Mouse (Mus musculus) skeletal muscle tissue, adult 2 months (tissue): ENCODE data around the gene Zbtb43.

Source experiments
- DNase-seq: peaks from one replicate; pipeline ENCODE4 v3.0.0-alpha.2; 2012; ENCODE audit warnings: low read depth, low spot score

The Zbtb43 gene

DNA sequence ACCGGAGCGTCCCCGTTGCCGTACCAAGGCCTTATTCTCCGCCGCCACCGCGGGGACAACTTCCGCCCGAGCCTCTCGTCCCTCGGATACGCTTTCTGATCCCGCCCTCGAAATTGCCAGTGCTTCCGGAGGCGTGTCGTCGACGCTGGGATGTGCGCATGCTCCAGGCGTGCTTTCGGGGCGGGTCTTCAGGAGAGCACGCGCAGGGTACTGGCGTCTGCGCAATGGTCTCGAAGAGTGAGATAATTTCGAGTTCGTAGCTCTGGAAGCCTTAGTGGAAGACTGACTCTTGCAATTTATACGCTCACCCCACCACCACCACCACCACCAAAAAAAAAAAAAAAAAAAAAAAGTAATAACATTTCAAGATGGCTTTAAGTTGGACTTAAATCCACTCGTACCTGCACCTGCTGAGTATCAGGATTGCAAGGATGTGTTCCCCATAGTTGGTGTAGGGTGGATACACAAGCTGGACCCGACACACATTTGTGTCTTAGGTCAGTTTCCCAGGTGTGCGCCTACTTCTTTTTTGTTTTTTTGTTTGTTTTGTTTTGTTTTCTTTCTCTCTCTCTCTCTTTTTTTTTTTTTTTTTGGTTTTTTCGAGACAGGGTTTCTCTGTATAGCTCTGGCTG lies at the start of gene Zbtb43:
Zbtb43 (minus strand) TSS at position 94 of the 632 bp plus-strand sequence.
- peak; percentile 96 for DNase-seq

DNA sequence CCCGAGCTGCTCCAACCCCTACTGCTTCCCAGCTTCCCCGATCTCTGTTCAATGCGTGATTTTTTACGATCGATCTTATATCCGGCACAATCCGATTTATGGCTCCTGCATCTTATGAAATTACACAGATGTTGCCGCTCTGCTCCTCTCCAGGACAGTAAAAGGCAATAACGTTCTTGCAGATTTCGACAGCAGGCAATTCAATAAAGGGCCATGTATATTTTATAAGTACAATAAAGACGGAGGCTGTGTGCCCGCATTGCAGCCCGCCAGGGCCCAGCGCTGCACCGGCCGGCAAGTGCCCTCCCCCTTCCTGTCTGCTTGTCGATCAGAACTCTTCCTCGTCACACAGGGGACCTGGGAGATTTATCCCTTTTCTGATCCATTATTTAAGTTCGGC lies 47.5 kb upstream of the Zbtb43 start:
- no peak for DNase-seq

DNA sequence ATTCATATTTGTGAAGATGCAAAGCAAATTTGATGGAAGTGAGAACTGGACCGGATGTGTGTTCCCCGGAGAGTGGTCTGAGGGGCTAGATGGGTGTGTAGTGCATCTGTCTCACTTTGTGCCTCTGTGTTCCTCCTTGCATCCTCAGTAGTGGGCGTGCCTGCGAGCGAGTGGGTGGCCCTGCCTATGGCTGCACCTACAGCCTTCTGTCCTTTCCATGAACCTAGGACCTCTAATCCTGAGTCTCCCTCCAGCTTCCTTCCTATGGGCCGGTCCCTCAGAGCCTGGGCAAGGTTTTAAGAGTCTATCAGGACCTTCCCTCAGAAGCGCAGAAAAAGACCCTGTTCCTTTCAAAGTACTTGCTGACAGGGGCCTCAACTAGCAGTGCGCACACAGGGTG lies 47.1 kb upstream of the Zbtb43 start:
- no peak for DNase-seq

DNA sequence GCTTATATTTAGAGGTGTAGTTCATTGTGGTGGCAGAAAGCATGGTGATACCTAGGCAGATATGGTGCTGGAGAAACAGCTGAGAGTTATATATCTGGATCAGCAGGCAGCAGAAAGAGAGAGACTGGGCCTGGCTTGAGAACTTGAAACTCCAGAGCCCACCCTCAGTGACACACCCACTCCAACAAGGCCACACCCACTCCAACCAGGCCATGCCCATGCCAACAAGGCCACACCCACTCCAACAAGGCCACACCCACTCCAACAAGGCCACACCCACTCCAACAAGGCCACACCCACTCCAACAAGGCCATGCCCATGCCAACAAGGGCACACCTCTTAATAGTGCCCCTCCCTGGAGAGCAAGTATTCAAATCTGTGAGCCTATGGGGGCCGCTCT lies 42.4 kb upstream of the Zbtb43 start:
- no peak for DNase-seq

DNA sequence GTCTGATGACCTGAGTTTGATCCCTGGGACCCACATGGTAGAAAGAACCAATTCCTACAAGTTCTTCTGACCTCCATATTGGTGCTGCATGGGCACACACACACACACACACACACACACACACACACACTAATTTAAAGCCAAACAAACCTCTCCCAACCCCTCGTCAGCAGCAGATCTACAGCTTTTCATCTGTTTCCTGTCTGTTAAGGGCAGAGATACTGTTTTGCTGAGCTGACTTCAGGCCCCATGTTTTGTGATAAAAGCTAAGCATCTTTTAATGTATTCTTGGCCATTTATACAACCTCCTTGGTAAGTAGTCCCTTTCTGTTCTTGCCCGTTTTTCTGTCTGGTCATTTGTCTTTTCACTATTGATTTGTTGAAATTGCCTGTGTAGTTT lies 34.2 kb upstream of the Zbtb43 start:
- no peak for DNase-seq

DNA sequence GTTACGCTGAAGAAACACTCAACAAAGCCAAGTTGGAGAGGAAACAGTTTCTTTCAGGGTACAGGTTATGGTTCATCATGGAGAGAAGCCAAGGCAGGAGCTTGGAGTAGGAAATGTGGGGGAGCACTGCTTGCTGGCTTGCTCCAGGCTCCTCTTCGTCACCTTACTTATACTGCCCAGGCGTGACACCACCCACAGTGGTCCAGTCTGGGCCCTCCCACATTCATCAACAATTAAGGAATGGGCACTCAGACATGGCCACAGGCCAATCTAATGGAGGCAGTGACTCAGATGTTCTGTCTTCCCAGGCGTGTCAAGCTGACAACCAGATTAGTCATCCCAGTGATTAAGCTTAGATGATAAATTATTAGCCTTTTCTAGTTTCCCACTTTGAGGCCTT lies 29.9 kb upstream of the Zbtb43 start:
- no peak for DNase-seq

DNA sequence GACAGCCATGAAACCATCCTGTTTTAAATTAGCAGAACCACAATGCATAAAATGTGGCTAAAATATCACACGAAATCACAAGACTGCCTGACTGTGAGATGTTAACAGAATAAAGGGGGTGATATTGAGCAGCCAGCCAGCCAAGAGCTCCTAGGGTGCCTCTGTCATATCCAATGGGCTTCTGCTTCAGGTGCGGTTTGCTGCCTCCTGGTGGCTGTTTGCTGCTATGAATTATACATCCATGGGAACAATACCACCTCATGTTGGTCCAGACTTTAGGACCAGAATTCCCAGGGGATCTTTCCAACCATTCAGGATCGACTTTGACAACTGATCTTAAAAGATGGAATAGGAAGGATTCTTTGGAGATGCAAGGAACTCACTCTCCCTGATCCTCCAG lies 27.3 kb upstream of the Zbtb43 start:
- no peak for DNase-seq

DNA sequence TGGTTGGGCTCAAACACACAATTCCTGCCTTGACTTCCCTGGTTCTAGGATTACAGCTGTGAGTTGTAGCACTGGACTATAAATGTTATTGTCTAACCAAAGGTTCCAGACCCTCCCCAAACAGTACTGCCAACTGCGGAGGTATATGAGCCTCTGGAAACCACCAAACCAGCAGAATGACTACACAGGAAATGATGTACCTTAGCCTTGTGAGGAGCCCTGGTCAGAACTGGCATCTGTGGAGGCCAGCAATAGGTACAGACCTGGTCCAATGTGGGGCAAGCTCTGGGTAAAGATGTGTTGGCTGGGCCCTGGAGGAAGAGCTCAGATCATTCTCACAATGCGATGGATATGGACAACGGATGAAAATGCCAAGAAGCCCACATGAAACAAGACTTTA lies 23.7 kb upstream of the Zbtb43 start:
- no peak for DNase-seq

DNA sequence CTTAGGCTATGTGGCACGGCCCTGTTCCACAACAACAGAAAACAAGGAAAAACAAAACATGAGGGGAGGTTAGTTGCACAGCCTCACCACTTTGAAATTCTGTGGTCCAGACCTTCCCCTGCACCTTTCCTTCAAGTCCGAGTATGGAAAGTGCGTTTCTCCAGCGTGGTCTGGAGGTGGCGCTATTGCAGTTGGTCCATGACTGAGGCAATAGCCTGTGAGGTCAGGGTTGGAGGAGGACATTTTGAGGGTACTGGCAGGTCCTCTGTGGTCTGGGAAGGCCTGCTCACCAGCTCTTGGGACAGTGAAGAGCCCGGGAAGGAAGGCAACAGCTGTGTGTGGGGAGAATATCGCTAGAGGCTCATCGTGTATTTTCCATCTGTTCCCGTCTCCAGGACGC lies 21.2 kb upstream of the Zbtb43 start:
- no peak for DNase-seq

DNA sequence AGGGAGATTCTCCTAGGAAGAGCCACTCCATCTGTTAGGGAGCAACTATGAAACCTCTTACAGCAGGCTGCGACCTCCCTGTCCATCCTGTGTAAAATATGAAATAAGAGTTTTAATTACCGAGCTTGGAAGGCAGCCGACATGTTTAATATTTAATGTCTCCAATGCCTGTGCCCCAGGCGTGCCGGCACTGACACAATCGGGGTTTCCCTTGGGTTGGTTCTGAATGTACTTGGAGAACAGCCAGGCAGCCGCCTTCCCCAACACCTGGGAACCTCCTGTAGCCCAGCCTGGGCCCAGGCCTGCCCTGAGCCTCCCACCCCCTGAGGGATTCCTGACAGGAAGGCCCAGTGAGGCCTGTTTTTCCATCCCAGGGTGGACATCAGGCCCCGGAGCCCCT lies 19.0 kb upstream of the Zbtb43 start:
- no peak for DNase-seq

DNA sequence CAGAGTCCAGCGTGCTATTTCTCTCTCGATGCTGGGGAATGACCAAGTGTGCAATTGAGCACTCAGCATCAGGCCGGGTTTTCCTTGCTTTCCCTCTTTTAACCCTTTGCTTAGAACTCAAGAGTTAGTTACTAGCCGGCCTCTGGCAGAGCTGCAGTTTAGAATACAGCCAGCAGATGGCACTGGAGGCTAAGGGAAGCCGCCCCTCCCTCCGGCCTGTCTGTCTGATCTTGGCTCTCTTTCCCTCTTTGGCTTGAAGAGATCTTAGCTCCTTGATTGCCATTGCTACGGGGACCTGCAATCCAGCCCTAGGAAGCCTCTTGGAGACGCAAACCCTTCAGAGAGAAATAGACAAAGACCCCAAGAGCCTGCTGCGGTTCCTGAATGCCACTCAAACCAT lies 18.5 kb upstream of the Zbtb43 start:
- DNase-seq, result peak; percentile 26

DNA sequence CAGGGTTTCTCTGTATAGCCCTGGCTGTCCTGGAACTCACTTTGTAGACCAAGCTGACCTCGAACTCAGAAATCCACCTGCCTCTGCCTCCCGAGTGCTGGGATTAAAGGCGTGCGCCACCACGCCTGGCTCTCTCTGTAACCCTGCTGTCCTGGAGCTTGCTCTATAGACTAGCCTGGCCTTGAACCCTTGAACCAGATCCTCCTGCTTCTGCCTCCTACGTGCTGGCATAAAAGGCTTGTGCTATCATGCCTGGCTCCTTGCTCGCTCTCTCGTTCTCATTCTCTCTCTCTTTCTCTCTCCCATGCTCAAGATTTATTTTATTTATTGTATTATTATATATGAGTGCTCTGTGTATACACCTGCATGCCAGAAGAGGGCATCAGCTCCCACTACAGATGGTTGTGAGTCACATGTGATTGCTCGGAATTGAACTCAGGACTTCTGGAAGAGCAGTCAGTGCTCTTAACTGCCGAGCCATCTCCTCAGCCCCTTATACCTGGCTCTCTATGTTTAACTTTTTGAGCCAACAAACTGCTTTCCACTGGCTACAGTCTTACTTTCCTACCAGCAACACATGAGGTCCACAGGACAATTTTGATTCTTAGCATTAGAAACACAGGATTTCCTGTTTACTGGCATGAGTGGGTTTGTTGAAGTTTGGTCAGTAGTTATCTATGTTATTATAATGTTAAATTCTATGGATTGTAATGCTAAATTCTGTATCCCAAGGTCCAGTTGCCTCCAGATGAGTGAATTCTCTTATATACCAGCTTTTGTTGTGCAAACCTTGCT lies 9.8 kb upstream of the Zbtb43 start:
- no peak for DNase-seq

DNA sequence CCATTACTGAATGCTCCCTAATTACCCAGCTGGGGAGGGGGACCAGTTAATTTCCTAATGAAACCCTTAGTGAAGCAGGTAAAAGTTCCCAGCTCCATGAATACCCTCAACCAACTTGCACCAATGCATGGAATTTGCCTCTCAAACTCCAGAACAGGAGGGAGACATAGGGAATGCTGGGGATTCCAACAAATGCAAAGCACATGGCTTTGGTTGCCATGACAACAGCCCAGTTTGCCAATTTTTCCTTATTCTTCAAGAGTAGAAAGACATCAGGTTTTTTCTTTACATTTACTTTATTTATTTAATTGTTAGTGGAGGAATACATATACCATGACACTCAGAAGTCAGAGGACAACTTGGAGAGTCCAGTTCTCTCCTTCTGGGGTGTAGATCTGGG lies 7.6 kb upstream of the Zbtb43 start:
- no peak for DNase-seq

DNA sequence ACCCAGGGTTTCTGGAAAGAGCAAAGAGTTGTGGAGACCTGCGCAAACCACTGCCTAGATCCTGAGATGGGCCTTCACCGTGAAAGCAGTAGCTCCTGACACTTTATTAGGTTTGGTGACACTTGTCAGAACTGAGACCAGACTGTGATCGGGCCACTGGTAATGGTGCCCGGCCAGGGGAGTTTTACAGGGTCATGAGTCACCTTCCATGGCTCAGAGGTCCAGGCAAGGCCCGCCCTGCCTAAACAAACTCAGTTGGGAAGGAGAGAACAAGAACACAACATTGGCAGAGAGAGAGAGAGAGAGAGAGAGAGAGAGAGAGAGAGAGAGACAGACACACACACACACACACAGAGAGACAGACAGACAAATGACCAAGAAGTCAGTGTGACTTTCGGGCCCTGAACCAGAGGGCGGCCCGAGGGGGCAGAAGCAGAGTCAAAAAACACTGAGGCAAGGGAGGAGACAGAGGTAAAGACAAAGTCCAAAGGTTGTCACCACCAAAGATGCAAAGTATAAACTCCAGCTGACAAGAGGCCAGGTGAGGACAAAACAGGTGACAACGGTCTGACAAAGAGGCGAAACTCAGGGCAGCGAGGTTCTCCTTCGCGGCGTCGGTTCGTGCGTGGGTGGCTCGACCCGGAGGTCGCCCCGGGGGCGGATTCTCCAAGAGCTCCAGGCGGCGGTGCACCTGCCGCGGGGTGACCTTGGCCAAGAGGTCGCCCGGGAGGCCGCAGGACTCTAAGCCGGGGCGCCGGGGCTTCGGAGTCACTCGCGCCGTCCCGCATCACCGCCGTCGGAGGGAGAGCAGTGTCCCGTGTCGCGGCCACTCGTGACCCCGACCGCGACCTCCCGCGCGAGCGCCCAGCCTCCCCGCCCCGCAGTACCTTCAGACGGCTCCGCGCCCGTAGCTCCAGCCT lies 553 bp downstream of the Zbtb43 start:
- no peak for DNase-seq

DNA sequence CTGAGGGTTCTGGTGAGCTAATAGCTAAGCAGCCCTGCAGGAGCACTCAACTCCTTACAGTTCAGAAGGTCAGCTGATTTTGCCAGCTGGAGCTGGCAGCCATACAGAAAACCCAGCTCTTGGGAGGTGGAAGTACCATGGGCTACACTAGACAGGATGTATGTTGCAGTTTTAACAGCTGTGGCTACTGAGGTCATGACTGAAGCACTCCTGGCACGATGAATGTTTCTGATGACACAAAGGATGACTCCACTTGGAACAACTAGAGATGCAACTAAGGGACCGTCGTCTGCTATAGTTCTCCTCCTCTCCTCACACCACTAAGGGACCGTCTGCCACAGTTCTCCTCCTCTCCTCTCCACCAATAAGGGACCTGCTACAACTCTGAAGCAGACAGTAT lies 2.4 kb downstream of the Zbtb43 start:
- DNase-seq, result no peak

DNA sequence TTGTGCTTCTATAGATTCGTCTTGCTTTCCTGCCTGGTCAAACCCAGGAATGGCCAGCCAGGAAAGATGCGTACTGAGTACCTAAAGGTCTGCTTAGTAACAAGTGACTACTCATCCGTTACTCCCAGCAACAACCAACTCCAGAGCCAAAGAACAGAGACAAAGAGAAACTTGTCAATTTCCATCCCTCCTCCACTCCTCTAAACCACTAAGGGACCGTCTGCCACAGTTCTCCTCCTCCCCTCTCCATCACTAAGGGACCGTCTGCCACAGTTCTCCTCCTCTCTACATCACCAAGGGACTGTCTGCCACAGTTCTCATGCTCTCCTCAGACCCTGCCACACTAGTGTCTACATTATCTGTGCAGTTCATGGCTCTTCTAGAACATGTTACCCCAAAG lies 3.1 kb downstream of the Zbtb43 start:
- DNase-seq, result no peak

DNA sequence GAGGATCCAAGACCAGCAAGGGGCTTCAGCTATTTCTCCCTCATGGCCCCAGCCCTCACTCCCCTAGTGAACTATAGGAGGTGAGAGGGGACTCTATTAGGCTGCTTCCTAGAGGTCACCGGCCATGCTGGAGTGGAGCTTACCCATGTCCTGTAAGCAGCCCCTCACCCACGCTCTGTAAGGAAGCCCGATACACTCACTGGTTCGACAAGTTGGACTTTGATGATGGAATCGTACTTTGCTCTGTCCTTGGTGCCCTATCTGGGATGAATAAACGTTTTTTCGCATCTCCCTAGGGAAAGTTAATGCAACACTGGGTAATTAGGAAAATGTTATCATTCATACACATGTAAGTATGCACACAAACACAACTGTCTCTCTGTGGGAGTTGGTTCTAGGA lies 6.3 kb downstream of the Zbtb43 start:
- no peak for DNase-seq

DNA sequence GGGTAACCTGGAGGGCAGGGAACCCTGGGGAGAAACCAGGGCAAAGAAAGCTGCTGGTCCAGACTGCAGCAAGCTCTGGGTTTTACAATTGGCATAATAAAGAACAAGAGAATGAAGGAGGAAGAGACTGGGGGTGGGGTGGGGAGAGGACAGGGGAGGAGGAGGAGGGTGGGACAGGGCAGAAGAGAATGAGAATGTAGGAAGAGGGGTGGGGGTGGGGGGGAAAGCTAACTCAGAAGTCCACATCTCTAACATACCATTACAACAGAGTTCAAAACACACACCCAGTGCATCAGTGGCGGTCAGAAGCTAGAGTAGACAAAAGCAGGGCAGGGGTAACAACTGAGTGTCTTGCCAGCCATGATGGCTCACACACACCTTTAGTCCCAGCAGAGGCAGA lies 7.3 kb downstream of the Zbtb43 start:
- DNase-seq, result no peak

DNA sequence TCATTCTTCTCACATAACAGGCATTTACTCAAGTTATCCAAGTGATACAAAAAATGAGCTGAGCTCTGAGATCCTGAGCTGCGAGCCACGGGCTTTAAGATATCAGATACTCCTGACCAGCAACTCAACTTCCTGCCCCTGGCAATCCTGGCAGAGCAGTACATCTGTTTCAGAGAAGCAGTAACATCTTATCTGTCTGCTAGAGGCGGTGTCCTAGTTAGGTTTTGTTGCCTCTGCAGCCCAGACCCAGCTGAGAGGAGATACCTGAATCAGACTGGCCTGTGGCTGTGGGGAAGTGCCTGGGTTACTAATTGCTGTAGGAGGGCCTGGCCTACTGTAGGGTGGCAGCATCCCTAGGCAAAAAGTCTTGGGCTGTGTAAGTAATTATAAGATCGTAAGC lies 8.7 kb downstream of the Zbtb43 start:
- DNase-seq, result peak; percentile 50

DNA sequence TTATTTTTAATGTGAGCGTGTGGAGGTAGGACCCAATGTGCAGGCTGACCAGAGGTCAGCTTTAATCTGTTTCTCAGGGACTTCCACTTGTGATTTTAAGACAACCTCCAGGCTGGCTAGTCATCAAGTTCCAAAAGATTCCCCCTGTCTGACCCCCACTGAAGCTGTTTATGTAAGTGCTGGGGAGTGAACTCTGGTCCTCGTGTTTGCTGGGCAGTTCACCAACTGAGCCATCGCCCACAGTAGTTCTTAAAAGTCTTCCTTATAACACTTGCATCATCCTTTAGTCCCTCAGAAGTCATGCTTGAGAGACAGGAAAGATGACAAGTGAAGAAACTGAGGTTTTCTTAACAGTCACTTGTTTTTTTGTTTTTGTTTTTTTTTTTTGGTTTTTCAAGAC lies 11.7 kb downstream of the Zbtb43 start:
- DNase-seq, result no peak

DNA sequence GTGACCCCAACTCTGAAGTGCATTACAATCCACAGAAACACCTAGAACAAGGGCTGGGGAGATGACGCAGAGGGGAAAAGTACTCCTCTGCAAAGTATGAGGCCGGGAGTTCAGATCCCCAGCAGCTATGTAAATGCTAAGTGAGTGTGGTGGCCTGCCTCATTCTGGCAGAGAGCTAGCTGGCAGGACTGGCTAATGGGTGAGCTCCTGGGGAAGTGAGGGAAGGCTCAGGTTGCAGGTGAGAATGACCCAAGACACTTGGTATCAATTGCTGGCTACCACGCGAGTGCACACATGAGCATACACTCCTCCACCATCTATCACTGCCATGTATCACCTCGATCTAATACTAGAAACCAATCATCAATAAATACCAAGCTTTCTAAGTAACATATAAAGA lies 12.1 kb downstream of the Zbtb43 start:
- peak; percentile 49 for DNase-seq

DNA sequence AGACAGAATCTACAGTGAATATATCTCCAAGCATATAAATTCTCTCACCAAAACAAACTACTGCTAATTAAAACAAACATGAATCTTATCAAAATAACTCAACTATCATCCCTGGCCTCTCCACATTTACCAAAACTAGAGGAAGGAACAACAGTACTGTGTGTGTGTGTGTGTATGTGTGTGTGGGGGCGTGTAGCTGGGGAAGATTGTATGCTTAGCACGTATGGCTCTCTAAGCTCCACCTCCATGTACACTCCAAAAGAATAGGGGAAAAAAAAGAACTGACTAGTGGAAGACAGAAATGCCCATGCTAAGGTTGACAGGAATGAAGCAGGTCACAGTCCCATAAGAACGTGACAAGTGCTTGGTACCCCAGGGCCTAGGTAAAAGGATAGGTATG lies 13.0 kb downstream of the Zbtb43 start:
- no peak for DNase-seq

DNA sequence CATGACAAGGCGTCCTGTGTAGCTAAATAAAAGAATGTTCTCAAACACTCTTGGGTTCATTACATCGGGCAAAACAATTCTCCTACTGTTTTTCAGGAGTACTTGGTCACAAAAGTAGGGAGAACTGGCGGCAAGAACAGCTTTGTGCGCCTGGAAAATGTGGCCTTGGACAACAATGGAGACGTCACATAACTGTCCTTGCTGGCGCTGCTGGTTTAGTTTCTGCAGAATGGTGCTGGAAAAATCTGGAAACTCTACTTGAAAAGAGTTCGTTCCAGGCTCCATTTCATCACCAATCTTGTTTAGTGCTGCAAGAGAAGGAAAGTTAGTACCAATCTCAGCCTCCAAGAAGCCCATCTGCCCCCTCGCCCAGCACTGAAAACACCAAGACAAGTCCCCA lies 13.5 kb downstream of the Zbtb43 start:
- DNase-seq, result no peak
